Mouse (Mus musculus) midbrain, embryonic 16.5 days (tissue): ENCODE measurements around the gene Ptgds. TPM values are rescaled to one million over a fixed set of nuclear protein-coding genes. Genes with fewer than 3 reads are reported as not detected.

ENCODE experiments used
- ATAC-seq: fragments of 200-750 bp; cut with Nextera tagmentation; 2 replicates; pipeline ENCODE4 v1.8.0; 2017; ENCODE audit warnings: moderate TSS enrichment
- H3K27ac ChIP-seq: fragments of 300-500 bp; sonication (generic); 2 replicates; pipeline ENCODE4 v1.5.1; 2014; ENCODE audit warnings: mild to moderate bottlenecking, low read length, mixed read lengths
- H3K27me3 ChIP-seq: fragments of 300-500 bp; sonication (generic); 2 replicates; pipeline ENCODE4 v1.6.1; 2014; ENCODE audit warnings: low read depth, low read length, mixed read lengths; ENCODE audit not compliant: control insufficient read depth, insufficient read depth
- H3K36me3 ChIP-seq: fragments of 300-500 bp; sonication (generic); 2 replicates; pipeline ENCODE4 v1.6.1; 2014; ENCODE audit warnings: mild to moderate bottlenecking, low read length, moderate library complexity, mixed read lengths; ENCODE audit not compliant: control insufficient read depth, insufficient read depth
- H3K4me1 ChIP-seq: fragments of 300-500 bp; sonication (generic); 2 replicates; pipeline ENCODE4 v1.6.1; 2014; ENCODE audit warnings: mild to moderate bottlenecking, low read length, mixed read lengths; ENCODE audit not compliant: control insufficient read depth, insufficient read depth
- H3K4me2 ChIP-seq: fragments of 300-500 bp; sonication (generic); 2 replicates; pipeline ENCODE4 v1.6.1; 2014; ENCODE audit warnings: mild to moderate bottlenecking, low read length, mixed read lengths
- H3K4me3 ChIP-seq: fragments of 300-500 bp; sonication (generic); 2 replicates; pipeline ENCODE4 v1.5.1; 2014; ENCODE audit warnings: low read depth, mild to moderate bottlenecking, low read length, moderate library complexity, mixed read lengths
- H3K9ac ChIP-seq: fragments of 300-500 bp; sonication (generic); 2 replicates; pipeline ENCODE4 v1.6.1; 2014; ENCODE audit warnings: low read depth, low read length, mixed read lengths
- H3K9me3 ChIP-seq: fragments of 300-500 bp; sonication (generic); replicated peaks from 2 replicates; pipeline ENCODE4 v1.6.1; 2014; ENCODE audit warnings: mild to moderate bottlenecking, low read length, mixed read lengths; ENCODE audit not compliant: control insufficient read depth, poor library complexity, severe bottlenecking
- whole genome bisulfite sequencing: fragments of 180-500 bp; shearing (Covaris S2); extraction: QIAGEN DNeasy Blood & Tissue Kit; methylation state at CpG from one replicate; pipeline ENCODE4 v1.1.7; 2014; 5-methylcytosine and 5-hydroxymethylcytosine counted together
- polyA plus RNA-seq: library from polyadenylated mRNA; unstranded; fragments of >200 nt; fragmentation: Nextera tagmentation; extraction: Ambion mirVana; gene quantifications from 2 replicates; pipeline ENCODE4 v1.2.1, GENCODE M21; 2015

The Ptgds gene
- polyA plus RNA-seq, 1 experiment from 2014 or later, result 593 TPM

DNA sequence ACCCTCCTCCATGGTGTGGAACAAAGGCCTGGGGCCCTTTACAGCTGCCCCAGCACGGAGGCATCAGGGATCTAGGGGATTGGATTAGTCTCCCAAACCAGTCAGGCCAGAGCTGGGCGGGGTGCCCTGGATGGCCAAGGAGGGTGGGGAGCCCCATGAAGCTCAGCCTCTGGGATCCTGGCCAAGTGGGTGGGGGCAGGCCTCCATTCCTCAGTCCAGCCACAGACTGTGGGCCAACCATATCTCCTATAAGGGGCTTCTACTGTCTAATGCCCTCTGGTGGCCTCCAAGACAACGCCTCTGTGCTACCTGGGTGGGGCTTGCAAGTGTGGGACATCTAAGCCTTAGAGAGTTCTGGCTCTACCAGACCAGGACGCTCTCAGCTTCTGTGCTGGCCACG is 10.9 kb downstream of the Ptgds start:
- H3K4me2 ChIP-seq, result no peak overlapping the region
- 77% methylated on average over 5 of the region's 5 CpGs for WGBS

DNA sequence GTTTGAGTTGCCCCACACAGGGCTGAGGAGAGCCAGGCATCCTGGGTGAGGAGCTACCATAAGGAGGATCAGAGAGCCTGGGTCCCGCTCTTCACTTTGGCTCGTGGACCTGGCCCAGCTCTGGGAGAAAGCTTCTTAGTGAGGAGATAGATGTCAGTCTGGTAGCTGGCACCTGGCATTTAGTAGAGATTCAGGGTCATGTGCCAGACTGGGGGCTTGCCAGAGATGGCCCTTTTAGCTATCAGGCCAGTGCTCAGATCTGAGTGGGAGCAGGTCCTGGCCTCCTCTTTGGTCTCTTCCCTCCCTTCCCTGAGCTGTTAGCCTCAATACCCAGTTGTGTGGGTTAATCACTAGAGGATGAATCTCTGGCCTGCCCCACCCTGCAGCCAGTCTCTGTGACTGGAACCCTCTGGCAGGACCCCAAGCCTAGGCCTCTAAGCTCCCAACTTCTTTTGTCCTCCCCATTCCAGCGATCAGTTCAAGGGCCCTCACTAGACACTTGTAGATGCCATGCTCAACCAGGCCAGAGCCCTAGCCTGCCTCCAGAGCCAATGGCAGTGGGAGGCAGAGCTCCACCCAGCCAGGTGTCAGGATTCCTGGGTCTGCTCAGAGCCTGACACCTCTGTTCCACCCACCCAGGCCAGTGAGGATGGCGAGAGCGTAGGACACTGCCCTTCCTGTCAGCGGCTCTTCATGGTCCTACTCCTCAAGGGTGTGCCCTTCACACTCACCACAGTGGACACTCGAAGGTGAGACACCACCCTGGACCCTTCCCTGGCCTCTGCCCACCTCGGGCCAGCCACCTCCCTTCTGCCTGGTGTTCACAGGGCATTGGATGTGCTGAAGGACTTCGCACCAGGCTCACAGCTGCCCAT is 12.6 kb downstream of the Ptgds start:
- H3K27me3 ChIP-seq, result no peaks in the 10 kb centered on the region
- no peak overlapping the region for H3K27ac ChIP-seq
- H3K9ac ChIP-seq, result no peak overlapping the region
- no peak overlapping the region for H3K4me3 ChIP-seq
- peaks cover 18% of the 10 kb centered on the region for H3K36me3 ChIP-seq
- no peak overlapping the region for H3K4me2 ChIP-seq
- 84% methylated on average over 9 of the region's 9 CpGs for WGBS
- peaks cover 22% of the 10 kb centered on the region for H3K4me1 ChIP-seq
- ATAC-seq, result no peak
- no peaks in the 10 kb centered on the region for H3K9me3 ChIP-seq

More for the DNA sequence above, 10.9 kb downstream of the Ptgds start:
- Histone ChIP-seq H3K27me3 (no peaks in the 10 kb centered on the region), H3K9ac (no peak overlapping the region), H3K9me3 (no peaks in the 10 kb centered on the region), H3K4me1 (peaks cover 22% of the 10 kb centered on the region), H3K4me3 (no peak overlapping the region), H3K27ac (no peak overlapping the region), H3K36me3 (peaks cover 18% of the 10 kb centered on the region)
- ATAC-seq, result no peak

DNA sequence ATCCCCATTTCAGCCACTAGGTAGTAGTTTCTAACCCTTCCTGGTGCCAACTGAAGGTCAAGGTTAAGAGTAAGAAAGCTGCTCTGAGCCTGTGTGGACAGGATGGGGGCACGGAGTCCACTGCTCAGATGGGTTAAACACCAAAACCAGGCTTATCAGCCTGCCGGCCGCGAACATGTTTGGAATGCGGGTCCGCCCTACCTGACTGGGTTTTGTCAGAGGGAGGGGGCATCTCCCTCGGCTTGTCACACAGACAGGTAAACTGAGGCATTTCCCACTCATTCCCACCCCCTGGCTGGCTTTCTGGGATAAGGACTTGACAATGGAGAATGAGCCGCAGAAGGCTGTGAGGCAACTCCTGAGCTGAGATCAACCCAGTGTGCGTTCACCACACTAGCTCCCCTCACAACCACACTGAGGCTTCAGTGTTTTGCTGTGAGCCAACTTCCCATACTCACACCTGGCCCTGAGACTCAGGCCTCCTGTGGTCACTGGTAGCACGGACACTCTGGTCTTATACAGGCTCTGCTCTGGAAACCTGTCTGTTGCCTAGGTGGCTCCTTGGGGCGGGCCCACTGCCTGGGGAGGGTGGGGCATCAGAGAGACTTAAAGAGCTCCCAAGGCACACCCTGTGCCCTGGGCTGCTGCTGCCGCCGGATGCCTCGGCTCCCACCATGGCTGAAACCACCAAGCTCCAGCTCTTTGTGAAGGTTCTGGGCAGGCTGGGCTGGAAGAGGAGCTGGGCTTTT is 13.5 kb downstream of the Ptgds start, which contains the start of gene Clic3:
Gene Clic3, plus strand, starts transcription at position 634 of the 749 bp plus-strand sequence.
- Histone ChIP-seq H3K9me3 (no peaks in the 10 kb centered on the region), H3K4me2 (no peak within 1 kb of the TSS), H3K27me3 (no peaks in the 10 kb centered on the region), H3K9ac (no peak within 1 kb of the TSS), H3K4me3 (no peak within 1 kb of the TSS), H3K27ac (no peak within 1 kb of the TSS), H3K36me3 (peaks cover 18% of the 10 kb centered on the region), H3K4me1 (peaks cover 19% of the 10 kb centered on the region)
- WGBS, result 66% methylated on average over 14 of the region's 14 CpGs
- ATAC-seq, result no peak

DNA sequence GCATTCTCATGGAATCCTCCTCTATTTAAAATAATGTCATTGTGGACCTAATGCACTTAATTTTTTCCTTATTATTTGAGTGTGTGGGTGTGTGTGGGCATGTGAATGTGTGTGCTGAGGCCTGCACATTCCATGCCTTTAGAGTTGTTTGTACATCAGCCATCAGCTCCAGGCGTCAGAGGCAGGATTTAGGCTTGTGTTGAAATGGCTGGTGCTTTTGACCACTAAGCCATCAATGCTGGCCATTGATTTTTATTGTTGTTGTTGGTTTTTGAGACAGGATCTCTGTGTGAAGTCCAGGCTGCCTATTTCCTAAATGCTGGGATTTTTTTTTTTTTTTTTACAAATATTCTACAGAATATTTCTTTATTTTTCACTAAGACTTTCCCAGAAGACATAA is 16.9 kb downstream of the Ptgds start:
- 35% methylated on average over 1 of the region's 1 CpGs for WGBS
- no peaks in the 10 kb centered on the region for H3K27me3 ChIP-seq
- H3K4me3 ChIP-seq, result no peak overlapping the region

DNA sequence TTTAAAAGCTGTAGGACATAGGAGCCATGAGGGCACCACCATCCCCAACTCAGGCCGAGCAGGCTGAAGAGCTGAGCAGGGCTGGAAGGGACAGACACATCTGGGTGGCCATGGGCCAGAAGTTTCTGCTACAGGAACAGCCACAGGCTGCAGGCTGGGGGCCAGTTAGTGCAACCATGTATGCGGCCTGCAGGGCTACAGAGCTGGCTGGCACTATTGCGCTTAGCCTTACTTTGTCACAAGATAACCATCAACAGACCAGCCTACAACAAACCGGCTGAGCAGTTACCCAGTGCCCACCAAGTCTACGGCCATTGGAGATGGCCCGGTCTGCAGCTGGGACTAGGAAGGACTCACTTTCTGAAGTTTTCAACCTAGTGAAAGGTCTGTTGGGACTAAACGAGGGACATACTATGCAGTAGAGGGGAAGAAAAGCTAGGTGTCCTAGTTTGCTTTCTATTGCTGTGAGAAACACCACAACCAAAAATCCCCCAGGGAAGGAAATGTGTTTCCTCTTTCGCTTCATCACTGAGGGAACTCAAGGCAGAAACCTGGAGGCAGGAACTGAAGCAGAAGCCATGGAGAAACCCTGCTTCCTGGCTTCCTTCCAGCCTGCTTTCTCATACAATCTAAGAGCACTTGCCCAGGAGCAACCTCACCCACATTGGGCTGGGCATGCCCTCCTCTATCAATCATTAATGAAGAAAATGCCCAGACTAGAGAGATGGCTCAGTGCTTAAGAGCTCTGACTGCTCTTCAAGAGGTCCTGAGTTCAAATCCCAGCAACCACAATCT is 18.8 kb downstream of the Ptgds start:
- WGBS, result 86% methylated on average over 8 of the region's 8 CpGs
- Histone ChIP-seq H3K4me1 (no peaks in the 10 kb centered on the region), H3K4me3 (no peak overlapping the region), H3K36me3 (peaks cover 19% of the 10 kb centered on the region), H3K4me2 (no peak overlapping the region), H3K27me3 (no peaks in the 10 kb centered on the region), H3K9ac (no peak overlapping the region), H3K9me3 (no peaks in the 10 kb centered on the region), H3K27ac (no peak overlapping the region)
- no peak for ATAC-seq

More for the DNA sequence above, 16.9 kb downstream of the Ptgds start:
- Histone ChIP-seq H3K36me3 (peaks cover 7% of the 10 kb centered on the region), H3K4me2 (no peak overlapping the region), H3K9me3 (no peaks in the 10 kb centered on the region), H3K9ac (no peak overlapping the region), H3K4me1 (no peaks in the 10 kb centered on the region), H3K27ac (no peak overlapping the region)
- no peak for ATAC-seq

DNA sequence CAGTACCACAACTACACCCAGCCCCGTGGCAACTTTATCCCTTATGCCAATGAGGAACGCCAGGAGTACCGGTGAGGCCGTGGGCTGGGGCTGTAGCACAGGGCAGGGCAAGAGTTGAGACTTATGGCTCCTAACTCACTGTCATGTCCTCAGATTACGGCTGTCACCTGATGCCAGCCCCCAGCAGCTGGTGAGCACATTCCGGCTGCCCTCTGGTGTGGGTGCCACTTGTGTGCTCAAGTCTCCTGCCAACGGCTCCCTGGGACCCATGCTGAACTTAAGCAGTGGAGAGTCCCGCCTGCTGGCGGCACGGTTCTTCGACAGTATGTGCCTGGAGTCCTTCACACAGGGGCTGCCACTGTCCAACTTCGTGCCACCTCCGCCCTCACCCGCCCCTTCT is 27.2 kb downstream of the Ptgds start:
- no peak overlapping the region for H3K4me3 ChIP-seq
- no peak for ATAC-seq
- no peaks in the 10 kb centered on the region for H3K9me3 ChIP-seq
- H3K9ac ChIP-seq, result no peak overlapping the region
- H3K36me3 ChIP-seq, result peaks cover 81% of the 10 kb centered on the region
- no peak overlapping the region for H3K27ac ChIP-seq
- WGBS, result 94% methylated on average over 14 of the region's 14 CpGs
- H3K4me2 ChIP-seq, result no peak overlapping the region
- no peaks in the 10 kb centered on the region for H3K27me3 ChIP-seq
- no peaks in the 10 kb centered on the region for H3K4me1 ChIP-seq

DNA sequence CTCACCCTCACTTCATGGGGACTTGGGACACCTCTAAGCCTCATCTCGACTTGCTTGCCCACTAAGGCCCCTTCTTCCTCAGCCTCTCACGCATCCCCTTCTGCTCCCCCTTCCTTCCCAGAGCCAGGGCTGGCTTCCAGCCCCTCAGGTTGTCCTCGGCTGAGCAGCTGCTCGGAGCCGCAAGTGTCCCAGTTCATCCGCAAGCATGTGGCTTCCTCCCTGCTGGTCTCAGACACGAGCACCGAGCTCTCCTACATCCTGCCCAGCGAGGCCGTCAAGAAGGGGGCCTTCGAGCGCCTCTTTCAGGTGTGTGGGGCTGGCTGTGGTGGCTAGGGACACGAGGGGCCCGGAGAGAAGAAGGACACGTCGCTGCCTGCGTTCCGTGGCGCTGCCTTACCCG is 28.8 kb downstream of the Ptgds start:
- H3K9ac ChIP-seq, result no peak overlapping the region
- no peaks in the 10 kb centered on the region for H3K27me3 ChIP-seq
- WGBS, result 89% methylated on average over 20 of the region's 20 CpGs
- H3K4me1 ChIP-seq, result no peaks in the 10 kb centered on the region
- H3K27ac ChIP-seq, result no peak overlapping the region
- no peak for ATAC-seq
- H3K9me3 ChIP-seq, result no peaks in the 10 kb centered on the region
- H3K4me2 ChIP-seq, result no peak overlapping the region
- H3K36me3 ChIP-seq, result peaks cover 85% of the 10 kb centered on the region
- no peak overlapping the region for H3K4me3 ChIP-seq

DNA sequence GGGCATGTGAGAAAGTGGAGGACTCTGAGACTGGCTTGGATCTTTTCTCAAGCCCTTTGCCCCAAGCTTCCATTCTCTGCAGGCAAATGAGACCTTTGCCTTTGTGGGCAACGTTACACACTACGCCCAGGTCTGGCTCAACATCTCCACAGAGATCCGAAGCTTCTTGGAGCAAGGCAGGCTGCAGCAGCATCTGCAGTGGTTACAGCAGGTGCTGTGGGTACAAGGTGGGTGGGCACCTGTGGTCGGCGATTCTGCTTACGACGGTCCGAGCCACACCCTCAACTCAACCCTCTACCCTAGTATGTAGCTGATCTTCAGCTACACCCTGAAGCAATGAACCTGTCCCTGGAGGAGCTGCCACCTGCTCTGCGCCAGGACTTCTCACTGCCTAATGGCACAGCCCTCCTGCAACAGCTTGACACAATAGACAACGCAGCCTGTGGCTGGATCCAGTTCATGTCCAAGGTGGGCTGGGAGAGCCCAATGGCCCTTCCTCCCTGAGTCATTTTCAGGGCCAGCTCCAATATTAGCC is 33.5 kb downstream of the Ptgds start:
- no peak for ATAC-seq
- no peaks in the 10 kb centered on the region for H3K27me3 ChIP-seq
- peaks cover 1% of the 10 kb centered on the region for H3K4me1 ChIP-seq
- H3K27ac ChIP-seq, result no peak overlapping the region
- no peak overlapping the region for H3K4me3 ChIP-seq
- no peak overlapping the region for H3K9ac ChIP-seq
- WGBS, result 95% methylated on average over 10 of the region's 10 CpGs
- peaks cover 66% of the 10 kb centered on the region for H3K36me3 ChIP-seq
- H3K9me3 ChIP-seq, result no peaks in the 10 kb centered on the region
- H3K4me2 ChIP-seq, result no peak overlapping the region
